Mouse (Mus musculus): Measurements from ENCODE around the gene Foxred2. TPM values are rescaled to one million over a fixed set of nuclear protein-coding genes. Genes with fewer than 3 reads are reported as not detected.

The Foxred2 gene
- total RNA-seq (2021) = under 1 TPM; 0.45 to 0.53 TPM
- long read RNA-seq, experiment 1, partial matches to known transcripts = 1 of 3 reads
- long read RNA-seq, experiment 1, other reads (novel, unspliced or antisense) = 0 of 3 reads
- long read RNA-seq, experiment 2 = 0 reads

DNA sequence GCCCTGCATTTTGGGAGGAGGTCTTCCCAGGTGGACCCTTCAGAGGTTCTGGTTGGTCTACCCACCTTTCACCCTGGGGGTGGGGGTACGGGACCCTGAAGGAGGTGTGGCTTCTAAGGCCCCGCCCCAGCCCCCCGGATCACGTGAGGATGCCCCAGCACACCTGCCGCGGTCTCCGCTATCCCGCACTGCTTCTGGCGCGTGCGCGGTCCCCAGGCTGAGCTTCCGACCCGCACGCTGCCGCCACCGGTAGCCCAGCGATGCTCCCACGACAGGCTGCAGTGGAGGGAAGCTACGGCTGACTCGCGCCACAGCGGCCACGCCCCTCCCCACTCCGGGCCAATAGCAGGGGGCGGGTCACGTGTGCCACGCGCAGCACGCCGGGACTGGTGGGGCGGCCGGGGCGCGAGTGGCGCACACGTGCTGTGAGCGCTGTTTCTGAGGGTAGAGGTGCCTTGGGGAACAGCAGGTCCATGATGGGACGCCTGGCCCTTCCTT lies at the start of gene Foxred2:
Gene Foxred2 (minus strand): TSS at position 319 of the 498 bp plus-strand sequence.
- peak; percentile 77 for DNase-seq (ENCODE audit: low spot score)

DNA sequence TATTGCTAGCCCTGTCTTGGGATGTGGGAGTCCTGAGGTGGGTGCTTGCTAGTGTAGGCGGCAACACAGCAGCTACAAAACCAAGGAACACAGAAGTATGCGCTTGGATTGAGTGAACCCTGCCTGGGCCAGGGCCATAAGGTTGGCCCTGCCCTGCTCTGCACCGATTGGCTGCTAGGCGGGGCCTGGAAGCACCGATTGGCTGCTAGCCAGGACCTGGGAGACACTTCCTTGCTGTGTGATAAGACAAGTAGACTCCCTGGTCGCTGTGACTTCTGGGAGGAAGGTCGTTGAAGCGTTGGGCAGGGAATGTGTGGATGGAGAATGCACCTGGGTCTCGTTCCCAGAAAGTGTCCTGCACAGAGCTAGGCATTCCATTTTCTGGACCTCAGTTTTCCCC lies 47.4 kb upstream of the Foxred2 start:
- no peak for DNase-seq (ENCODE audit: low spot score)

DNA sequence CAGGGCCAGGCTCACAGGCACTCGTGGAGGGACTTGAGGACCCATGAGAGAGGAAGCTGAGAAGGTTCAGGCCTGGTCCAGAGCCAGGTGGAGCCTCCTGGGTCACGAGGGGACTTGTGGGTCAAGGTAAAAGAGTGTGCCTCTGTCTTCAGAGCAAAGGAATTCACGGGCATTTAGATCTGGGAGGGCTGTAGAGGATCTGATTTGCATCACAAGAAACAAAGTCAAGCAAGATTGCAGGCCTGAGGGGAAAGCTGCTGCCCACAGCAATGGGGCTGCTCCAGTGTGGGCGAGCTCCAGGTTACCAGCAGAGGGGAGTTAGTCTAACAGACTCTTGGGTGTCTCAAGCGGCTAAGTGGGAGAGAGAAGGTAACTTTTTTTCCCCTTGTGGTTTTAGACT lies 44.9 kb upstream of the Foxred2 start:
- DNase-seq (ENCODE audit: low spot score) = no peak

DNA sequence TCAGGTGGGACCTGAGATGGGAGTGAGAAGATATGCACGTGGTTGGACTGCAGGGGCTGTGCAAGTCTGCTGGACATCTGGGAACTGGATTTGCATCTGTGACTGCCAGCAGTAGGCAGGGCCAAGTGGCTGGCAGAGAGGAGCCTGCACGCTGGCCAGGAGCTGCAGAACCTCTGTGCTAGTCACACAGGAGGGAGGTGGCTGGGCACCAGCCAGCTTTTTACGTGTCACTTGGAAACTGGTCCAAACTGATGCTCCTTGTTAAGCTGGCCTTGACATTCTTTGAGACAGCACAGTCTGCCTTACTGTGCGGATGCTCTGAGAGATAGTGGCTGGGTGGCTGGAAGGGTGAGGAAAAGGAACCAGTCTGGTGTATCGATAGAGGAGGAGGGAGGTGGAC lies 32.0 kb upstream of the Foxred2 start:
- DNase-seq (ENCODE audit: low spot score) = no peak

DNA sequence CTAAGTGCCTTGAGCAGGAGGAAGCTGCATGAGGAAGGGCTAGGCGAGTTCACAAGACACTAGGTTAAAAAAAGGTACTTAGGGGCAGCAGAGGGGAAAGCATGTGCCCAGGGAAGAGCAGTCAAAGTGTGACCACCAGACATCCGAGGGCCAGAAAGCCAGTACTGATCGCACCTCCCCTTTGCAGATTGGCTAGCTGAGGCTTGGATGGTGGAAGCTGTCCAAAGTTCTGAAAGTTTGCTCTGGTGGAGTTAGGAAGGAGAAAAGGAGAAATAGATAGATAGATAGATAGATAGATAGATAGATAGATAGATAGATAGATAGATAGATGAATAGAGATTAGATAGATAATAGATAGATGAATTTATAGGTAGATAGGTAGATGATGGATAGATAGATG lies 26.9 kb upstream of the Foxred2 start:
- DNase-seq (ENCODE audit: low spot score) = no peak

DNA sequence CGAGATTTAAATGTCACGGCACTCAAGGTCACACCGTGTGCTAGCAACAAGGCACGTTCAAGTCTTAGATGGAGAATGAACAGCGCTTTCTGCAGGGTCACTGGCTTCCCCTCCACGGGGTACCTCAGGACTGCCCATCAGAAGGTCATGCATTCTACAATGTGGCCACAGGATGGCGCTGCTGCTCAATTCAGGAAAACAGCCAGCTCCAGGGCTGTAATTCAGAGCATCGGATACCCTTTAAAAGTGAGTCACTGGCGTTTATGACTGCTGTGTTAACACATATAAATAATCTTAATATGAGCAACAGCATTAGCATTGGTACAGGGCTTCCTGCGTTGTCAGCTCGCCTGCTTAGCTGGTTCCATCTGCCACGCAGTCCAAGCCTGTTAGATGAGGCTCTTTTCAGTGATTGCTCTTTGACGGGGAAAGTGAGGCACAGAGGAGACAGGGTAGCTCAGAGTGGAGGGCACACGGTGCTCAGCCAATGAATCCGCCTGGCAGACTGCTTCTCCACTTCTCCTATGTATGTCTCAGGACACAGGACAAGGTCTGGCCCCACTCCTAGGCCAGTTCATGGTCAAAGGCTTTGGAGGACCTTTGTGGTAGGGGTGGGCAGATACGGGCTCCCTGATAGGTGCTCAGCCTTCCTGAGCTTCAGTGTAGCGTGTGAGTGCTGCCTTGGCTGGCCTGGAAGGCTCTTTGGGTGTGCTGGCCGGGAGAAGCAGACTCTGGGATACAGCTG lies 25.8 kb upstream of the Foxred2 start:
- peak; percentile 60 for DNase-seq (ENCODE audit: low spot score)

DNA sequence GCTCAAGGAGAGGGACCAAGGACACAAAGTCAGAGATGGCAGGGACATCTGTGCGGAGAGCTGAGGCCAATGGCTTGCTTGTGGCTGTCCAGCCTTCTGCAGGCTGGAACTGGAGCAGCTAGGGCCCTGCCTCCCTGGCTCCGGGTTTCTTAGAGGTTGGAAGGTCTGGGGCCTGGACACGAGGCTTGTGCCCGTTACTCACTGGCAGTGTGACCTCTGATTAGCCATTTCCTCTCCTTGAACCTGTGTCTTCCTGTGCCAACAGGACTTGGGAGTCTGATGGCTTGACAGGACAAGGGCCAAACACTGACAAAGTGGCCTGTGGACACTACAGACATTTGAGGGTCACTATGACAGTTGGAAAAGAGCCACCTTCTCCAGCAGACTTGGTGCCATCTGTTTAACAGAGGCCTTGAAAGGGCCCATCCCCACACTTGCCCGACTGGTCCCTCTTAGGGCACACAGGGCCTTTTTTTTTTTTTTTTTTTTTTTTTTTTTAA lies 24.7 kb upstream of the Foxred2 start:
- DNase-seq (ENCODE audit: low spot score) = no peak

DNA sequence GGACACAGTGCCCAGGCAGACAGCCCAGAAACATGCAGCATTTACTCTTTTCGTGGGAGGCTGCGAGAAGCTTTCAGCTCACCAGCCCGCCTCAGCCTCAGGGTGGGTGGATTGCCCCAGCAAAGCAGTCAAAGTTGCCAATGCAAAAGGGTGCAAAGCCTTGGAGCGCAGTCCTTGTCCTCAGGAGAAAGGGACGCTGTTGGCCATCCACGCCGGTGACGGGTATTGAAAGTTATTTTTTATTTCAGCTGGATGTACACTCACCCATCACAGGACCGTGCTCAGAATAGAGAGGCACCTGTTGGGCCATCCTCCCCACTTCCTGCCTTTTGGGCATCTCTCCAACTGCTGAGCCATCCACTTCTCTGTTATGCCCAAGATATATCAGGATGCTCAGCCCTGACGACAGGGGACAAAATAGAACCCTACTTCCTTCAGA lies 22.9 kb upstream of the Foxred2 start:
- peak; percentile 14 for DNase-seq (ENCODE audit: low spot score)

DNA sequence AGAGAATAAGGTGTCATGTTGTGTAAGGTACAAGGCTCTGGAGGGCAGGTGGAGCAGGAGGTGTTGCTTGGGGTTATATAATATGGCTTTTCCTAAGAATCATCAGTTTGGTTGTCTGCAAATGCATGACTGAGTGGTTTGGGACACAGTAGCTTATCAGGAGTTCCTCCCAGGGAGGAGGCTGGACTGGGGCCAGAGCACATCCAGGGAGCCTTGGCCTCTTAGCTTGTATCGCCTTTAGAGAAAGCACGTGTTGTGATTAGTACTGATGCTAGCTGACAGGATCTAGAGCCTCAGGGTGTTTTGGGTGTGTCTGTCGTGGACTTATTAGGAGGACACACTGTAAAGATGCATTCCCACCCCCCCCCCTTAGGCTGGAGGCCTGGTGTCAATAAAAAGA lies 21.1 kb upstream of the Foxred2 start:
- DNase-seq (ENCODE audit: low spot score) = no peak

DNA sequence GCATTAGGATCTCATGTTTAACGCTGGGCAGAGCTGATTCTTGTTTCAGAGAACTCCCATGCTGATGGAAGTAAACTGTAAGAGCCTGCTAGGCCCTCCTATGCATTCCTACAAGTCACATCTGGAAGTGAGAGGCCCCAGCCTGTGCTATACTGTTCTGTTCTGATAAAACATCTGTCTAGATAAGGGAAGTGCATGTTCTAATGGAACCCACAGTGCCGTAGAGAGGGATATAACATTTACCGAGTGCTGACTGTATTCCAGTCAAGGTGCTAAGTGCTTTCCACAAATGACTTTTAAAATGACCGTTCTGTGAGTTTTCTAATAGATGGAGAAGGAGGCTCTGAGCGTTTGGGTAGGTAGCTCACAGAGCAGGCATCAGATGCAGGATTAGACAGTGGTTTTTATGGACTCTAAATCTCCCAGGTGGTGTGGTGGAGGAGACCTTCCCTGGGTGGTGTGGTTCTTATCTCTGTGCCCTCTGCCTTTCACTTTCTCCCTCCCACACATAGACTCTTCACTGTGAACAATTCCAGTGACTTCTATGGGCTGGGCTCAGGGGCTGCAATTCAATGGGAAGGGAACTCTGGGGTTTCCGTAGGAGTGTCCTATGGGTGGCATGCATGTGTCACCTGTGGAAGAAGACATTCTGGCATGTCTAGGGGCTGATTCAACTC lies 17.8 kb upstream of the Foxred2 start:
- no peak for DNase-seq (ENCODE audit: low spot score)

DNA sequence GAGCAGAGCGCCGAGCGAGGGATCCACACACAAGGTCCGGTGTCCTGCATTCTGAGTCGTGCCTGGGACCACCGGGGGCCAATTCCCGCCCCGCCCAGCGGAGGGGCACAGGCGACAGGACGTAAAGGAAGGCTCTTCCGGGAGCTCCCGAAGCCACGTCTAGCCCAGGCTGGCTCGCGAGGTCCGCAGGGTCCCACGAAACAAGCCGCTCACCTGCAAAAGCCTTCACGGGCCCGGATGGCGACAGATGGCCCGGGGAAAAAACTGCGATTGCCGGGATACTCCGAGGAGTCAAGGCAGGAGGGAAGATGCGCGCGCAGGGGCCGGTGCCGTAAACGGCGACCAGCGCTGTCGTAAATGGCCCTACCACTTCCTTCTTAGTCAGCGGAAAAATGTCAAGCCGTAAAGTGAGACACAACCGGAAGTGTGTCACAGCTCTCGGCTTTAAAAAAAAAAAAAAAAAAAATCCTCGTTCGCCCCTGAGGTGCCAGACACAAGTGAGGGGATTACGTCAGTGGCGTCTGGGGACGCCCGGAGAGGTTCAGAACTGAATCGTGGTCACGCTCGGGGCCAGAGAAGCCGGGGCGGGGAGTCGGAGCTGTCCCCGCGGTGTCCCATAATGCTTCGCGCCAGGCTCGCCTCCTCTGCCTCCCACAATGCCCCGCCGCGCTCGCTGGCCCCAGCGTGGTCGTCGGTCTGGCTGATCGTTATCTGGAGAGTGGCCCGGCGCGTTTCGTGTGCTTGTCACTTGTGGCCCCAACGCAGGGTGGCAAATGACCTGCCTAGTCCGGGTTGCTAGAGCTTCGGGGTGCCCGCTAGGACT lies 14.2 kb upstream of the Foxred2 start, which contains the start of gene Eif3d:
Gene Eif3d (minus strand): TSS at position 344 of the 823 bp plus-strand sequence.
- peak; percentile 98 for DNase-seq (ENCODE audit: low spot score)

DNA sequence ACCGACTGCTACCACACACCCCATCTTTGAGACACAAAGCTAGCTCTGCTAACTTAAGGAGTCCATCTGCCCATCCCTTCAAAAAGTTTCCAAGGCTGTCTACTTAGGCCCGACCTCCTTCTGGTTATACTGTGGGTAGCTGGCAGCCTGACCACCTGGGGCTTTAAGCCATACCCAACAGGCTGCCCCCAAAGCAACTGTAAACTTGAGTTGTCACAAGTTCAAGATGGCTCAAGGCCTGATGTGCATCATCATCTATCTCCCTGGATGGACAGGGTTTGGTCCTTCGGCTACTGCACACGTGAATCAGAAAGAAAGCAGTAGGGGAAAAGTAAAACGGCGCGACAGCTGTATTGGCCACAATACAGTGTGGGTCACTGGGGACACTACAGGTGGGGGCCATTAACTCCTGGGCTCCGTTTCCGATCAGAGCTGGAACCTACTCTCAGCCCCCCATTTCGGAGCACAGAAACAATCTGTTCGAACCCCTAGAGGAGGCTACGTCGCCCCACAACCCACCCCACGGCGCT lies 13.5 kb upstream of the Foxred2 start:
- DNase-seq (ENCODE audit: low spot score) = no peak

DNA sequence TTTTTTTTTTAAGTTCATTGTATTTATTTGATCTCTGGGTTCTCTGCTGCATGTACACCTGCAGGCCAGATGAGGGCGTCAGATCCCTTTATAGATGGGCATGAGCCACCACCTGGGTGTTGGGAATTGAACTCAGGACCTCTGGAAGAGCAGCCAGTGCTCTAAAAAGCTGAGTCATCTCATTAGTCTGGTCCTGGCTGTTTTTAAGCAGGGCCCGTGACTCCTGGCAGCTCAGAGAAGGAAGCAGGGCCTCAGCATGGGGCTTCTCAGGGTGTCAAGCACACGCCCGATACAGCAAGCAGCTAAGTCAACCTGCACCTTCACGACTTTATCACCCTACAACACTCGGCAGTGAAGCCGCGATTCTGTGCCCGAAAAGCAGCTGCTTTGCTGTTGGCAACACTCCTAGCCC lies 8.6 kb upstream of the Foxred2 start:
- DNase-seq (ENCODE audit: low spot score) = no peak

DNA sequence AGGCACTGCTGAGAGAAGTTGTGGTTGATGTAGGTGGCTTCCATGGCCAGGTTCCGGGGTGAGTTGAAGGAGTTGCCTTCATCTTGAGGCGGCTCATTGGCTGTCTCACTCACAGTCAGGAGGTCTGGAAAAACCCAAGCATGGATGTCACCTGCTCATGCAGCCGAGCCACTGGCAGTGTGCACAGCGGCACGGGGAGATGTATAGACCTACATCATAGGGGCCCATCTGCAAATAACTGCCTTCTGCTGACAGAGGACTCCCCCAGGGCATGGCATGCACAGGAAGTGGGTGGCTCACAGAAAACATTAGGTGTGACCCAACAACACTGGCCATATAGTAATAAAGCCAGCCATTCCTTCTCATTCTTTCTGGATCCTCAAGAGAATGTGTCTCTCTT lies 5.9 kb upstream of the Foxred2 start:
- DNase-seq (ENCODE audit: low spot score) = no peak

DNA sequence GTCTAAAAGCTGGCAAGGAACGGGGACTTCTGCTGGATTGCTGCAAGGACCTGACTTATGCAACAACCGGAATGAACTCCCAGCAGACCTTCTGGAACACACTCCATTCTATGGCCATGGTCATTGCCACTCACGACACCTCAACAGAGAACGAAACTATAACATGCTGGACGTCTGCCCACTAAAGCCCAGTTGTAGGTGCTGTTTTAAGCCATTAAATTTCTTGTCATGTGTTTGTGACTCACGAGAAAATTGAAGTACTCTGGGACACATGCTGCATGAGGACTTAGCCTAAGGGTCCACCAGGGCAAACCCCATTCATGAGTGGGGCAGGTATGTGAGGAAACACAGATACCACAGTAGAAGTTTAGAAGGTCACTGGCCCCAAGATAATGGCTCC lies 4.2 kb upstream of the Foxred2 start:
- no peak for DNase-seq (ENCODE audit: low spot score)

DNA sequence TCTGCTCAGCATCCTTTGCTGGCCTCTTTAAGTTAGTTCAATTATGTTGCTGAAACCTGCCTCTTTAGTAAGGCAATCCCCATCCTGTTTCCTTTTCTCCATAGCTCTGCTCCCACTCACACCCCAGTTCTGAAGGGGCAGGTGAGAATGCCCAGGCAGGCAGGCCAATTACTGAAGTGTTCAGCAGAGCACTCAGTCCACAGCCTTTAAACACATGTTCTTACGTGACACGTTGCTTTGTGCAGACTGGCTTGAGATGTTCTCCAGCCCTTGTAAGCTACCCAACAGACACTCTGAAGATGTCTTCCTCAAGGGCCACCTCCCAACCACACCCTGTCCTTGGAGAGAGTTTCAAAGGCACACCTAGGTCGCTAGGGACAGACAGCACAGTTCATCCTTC lies 1.5 kb upstream of the Foxred2 start:
- no peak for DNase-seq (ENCODE audit: low spot score)

DNA sequence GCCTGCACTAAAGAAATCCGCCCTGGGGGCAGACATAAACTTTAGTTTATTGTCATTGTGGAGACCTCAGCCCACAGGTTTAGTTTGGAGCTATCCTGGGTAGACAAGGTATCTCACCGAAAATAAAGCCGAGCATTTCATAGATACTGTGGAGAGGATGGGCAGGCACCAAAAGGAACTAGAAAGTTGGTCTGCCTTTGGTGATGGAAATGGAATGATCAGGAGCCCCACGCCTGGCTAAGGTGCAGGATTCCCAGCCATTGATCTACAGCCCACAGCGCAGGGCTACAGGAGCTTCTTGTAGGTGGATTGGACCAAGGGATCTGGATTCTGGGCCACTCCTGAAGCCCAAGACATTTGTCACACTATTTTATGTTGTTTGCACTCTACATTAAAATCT lies 1.1 kb upstream of the Foxred2 start:
- no peak for DNase-seq (ENCODE audit: low spot score)

DNA sequence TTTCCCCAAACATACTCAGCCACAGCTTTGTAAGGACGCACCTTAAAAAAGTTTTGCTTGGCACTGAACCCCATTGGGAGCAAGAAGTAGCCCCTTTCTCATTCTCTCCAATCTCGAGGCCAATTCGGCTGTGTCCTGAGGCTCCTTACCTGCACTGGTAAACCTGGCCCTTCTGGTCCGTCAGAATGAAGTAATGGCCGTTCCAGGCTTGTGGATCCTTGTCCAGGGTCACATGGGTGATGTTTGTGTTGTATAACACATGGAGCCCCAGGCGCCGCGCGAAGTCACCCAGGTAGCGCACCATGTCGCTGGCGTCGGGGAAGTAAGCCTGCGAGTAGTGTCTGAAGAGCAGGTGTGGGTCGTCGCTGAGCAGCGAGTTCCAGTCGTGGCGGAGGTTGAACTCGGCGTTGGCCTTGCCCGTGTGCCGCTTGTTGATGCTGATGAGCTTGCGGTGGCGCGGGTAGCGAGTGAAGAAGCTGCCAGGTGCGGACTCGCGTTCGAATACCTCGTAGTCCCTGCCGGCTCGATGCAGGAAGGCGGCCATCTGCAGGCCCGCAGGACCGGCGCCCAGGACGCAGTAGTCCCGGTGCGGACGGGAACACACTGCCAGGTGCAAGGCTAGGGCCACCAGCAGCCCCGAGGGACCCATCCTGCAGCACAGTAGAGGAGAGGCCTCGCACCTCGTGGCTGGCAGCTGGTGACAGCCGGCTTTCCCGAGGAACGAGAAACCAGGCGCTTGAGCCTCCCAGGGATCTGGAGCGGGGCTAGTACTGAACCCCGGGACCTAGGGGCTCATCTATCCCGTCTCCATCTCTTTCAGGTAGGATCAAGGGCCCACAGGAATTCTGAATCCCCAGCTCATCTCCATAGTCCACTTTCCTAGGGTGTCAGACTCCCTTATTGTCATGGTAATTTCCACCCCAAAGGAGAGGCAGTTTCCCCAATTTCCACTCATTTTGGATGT lies 800 bp downstream of the Foxred2 start:
- DNase-seq (ENCODE audit: low spot score) = no peak

DNA sequence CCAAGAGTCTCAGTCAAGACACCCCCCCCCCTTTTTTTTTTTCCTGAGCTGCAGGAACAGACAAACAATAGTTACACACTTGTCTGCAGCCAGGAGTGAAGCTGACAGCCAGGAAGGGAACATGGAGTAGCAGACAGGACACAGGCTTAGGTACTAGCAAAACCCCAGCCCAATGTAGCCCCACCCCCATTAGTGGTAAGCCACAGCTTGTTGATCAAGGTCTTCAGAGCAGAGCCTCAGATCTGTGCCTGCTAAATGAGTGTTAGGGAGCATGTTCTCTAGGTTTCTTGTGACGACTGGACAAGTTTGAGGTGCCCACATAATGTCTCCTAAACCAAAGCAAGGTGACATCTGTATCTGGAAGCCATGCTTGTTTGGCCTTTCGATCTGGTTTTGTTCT lies 2.2 kb downstream of the Foxred2 start:
- no peak for DNase-seq (ENCODE audit: low spot score)

DNA sequence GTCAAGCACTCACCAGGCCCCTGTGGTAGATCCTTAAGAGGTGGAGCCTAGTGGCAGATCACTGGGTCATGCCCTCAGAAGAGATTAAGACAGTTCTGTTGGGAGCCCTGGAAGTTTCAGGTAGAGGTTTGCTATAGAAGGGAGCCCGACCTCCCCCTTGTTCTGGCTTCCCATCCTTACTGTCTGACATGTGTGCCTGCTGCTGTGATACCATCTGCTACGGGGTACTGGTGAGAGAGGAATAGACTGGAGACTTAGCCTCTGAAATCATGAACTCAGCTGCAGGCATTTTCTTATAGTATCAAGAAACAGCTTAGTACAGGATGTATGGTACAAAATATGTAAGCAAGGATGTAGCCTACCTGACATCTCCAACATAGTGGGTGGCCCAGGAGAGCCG lies 3.6 kb downstream of the Foxred2 start:
- no peak for DNase-seq (ENCODE audit: low spot score)

All from gastrocnemius, adult 18-20 months (tissue).